Mouse (Mus musculus) gastrocnemius, postnatal 25 days (tissue): ENCODE measurements around the gene Usp30. TPM values are rescaled to one million over a fixed set of nuclear protein-coding genes. Genes with fewer than 3 reads are reported as not detected.

ENCODE experiments used
- DNase-seq: peaks from one replicate; pipeline ENCODE4 v3.0.0; 2022
- total RNA-seq, 2 experiments: library from RNA; stranded (reverse); gene quantifications; 1 replicate in 1 of 2; 2 replicates in 1 of 2; pipeline ENCODE4 v1.2.3; 2021

Usp30 gene
- total RNA-seq, 2 experiments from 2014 or later: 6.8 to 7.2 TPM

- DNase-seq: peak; percentile 77
These were observed 62.4 kb downstream of the Usp30 start, which contains the start of gene Alkbh2 for GRCm38 (mm10) chr5:114127374-114128349. TSS of gene Alkbh2 (minus strand) at chr5:114128218.

DNA sequence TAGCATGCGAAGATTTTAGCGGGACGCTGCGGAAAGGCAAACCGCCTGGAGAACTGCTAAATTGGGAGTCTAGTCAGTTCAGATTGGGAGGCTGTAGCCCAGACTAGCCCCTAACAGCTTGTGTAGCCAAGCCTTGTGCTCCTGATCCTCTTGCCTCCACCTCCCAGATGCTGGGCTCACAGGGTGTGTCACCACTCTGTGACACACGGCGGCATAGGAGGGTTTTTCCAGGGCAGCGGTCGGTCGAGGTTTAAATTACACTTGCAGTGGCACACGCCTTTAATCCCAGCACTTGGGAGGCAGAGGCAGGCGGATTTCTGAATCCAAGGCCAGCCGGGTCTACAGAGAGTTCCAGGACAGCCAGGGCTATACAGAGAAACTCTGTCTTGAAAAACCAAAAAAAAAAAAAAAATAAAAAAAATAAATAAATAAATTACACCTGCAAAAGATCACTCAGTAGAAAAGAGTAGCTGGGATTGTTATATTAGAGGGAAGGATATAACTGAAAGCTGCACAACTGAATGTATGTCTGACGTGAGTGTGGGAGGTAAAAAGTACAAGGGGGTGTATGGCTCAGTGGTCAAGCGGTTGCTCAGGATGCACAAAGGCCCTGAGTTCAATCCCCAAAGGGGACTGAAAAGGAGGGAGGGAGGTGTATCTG is 64.4 kb downstream of the Usp30 start:
- DNase-seq: no peak

DNA sequence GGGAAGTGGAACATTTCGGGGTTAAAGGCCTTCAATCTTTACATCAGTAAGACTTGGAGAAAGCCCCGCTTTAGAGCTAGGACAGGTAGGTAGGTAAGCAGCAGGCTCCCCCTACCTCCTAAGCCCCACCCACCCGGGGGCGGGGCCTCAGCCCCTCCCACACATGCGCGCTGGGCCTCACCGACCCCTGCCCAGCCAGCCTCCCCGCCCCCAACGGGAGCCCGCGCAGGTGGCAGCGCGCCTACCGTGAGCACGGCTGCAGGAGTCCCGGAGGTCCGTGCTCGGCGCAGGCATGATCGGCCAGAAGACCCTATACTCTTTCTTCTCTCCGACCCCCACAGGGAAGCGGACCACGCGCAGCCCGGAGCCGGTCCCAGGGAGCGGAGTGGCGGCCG is 64.9 kb downstream of the Usp30 start, which contains the start of gene Ung:
Gene Ung (plus strand): TSS at position 176 of the 395 bp plus-strand sequence.
- no peak for DNase-seq

DNA sequence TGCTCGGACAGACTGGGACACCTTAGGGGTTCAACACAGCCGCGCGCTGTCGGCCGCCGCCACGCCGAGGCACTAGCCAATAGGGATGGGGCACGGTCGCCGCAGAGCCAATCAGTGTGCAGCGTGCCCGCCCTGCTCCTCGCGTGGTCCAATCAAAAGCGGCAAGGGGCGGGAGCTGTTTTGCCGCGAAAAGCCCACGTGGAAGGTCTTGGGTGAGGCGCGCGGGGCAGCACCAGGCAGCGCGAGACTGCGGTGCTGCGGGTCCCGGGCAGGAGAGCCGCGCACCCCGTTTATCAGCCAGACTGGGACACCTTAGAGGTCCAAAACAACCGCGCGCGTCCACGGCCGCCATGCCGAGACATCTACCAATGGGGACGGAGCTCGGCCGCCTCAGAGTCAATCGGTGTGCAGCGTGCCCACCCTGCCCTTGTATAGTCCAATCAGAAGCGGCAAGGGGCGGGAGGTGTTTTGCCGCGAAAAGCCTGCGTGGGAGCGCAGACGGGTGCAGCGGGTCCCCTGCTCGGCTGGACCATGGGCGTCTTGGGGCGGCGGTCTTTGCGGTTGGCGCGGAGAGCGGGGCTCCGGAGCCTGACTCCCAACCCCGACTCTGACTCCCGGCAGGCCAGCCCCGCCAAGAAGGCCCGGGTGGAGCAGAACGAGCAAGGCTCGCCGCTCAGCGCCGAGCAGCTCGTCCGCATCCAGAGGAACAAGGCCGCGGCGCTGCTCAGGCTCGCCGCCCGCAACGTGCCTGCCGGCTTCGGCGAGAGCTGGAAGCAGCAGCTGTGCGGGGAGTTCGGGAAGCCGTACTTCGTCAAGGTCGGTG is 65.6 kb downstream of the Usp30 start:
- peak; percentile 92 for DNase-seq

GRCm38 (mm10) chr5:114131521-114131840 is 66.2 kb downstream of the Usp30 start:
- DNase-seq: peak; percentile 49

DNA sequence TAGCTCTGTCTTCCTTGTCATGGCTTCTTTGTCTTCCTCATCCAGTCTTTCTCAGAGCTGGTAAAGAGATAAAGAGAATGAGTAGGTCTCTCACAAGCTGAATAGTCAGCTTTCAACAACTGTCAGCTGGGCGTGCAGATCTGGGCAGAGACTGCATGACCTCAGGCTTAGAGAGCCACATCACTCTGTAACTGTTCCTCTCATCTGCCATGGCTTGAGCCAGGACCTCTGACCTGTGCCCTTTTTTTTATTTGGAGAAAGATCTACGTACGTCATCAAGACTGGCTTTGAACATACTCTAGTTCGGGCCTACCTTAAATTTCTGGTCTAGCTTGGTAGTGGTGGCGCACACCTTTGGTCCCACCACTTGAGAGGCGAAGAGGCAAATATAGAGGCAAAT is 67.6 kb downstream of the Usp30 start:
- no peak for DNase-seq

DNA sequence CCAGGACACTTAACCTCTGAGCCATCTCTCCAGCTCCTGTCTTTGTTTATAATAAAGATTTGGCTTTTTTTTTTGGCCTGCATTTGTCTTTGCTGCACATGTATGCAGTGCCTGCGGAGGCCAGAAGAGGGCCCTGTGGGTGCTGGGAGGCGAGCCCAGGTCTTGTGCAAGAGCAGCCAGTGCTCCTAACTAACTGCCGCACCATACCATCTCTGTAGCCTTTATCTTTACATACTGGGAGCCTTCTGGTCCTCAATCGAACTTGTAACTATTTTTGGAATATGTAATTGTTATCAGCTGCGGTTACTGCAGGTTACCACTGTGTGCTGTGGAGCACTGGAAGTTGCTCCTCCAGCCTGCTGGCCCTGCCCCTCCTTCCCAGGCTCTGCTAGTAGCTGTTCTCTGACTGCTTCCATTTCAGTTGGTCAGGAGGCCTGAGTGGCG is 68.9 kb downstream of the Usp30 start:
- peak; percentile 42 for DNase-seq

GRCm38 (mm10) chr5:114135516-114135915 is 70.3 kb downstream of the Usp30 start:
- DNase-seq: no peak

DNA sequence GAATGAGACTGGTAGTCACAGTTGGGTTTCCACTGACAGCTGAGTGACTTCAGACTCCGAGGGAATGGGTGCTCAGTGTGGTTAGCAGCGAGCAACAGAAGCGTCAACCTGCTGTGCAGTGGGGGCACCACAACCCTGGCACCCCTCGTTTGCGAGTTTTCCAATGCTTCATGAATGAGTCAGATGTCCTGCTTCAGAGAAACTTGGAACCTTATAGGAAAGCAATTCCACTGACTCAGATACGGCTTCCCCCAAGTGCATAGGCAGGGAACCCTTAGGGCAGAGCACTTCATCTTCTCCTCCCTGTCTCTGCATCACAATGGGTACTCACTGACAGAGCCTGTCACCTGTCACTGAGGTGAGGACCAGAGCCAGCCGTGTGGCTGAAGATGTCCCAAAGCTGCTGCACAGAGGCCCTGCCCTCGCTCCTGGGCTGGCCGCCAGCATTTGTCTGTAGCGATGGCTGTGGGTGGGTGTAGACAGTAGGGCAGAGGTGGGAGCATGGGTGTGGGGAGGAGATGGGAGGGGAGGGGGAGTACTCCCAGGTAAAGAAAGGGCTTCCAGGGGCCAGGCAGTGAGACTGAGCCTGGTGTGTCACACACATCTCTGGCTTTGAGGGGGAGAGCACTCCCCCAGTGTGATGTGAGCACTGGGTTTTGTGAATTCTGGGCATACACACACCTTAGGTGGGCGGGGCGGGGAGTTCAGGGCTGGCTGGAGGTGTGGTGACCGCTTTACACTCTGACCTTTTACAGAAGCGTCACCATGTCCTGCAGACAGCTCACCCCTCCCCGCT is 72.4 kb downstream of the Usp30 start:
- no peak for DNase-seq

DNA sequence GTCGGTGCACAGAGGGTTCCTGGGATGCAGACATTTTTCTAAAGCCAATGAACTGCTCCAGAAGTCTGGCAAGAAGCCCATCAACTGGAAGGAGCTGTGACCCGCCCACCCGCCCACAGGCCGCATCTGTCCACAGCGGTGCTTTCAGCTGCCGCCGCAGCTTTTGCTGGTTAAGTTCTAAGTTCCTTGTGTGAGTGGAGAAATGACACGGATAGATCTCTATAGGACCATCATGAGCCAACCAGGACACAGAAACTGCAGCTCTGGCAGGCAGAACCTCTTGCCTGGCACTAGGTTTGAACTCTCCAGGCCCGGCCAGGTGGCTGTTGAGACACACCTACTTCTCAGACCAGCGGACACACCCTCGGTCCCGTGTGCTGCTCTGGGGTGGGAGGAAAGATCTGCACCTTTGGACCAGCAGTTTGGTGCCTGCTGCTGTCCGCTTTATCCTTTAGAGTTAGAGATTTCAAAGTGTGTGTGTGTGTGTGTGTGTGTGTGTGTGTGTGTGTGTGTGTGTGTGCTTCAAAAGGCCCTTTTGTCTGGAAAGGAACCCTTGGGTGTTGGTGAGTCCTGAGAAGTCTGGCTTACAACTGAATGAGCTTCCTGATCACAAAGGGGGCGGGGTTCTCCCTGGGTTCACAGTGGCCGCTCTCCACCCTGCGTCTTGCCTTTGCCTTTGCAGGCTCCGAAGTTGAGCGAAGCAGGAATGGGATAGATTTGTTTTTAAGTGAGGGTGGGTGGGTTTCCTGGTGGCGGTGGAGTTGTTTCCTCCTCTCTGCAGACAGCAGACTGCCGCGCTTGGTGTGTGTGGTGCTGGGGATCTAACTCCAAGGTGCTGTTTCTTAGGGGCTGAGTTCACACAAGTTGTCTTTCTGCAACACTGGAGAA is 73.3 kb downstream of the Usp30 start:
- DNase-seq: no peak

DNA sequence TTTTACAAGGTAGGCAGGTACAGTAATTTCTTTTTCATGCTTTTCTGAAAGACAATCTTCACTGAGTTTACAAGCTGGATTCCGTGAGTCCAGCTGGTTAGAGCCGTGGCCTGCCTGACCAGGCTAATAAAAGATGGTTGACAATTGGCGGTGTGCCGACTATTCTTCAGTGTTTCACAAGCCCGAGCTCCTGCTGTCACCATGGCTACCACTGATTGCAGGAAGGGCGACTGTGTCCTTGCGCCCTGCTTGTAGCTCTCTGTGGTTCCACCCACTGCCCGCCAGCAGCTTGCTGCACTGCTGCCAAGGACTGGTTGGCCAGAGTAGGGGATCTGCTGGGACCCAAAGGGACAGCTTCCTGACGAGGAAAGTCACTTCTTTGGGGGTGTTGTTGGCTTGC is 73.9 kb downstream of the Usp30 start:
- peak; percentile 73 for DNase-seq

DNA sequence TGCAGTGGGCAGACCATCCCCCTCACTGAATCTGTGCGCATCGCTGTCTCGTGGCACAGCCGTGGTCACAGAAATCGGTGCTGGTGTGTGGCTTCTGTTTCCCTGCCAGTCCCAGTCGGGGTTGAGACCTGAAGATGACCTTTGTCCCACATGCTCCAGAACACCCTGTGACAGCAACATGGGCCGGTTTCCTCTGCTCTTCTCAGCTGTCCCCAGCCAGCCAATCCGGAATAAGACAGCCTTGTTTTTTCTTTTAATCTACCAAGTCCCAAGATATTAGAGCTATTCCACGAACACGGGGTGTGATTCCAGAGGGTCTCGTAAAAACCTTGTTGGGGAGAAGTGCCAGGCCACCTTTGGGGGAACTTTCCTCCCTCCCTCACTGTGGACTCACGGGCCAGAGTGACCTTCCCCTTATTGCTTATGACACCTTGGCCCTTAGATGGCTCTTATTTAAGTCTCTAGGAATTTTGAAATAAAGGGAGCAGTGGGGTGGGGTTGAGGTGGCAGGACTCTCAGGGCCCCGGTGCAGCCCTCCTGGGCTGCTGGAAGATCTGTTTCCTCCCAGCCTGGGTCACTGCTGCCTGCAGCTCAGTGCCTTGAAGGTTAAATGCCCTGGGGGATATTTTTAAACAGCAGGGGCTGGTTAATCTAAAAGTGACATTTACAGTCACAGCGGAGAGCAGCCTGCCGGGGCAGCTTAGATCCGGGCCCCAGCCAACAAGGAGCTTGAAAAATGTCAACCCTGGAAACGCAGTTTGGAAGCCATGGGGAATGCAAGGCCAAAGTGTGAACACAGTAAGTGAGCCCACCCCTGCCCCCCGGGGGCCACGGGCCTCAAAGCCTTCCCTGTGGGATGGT is 81.0 kb downstream of the Usp30 start, which contains the start of gene Acacb:
Gene Acacb (plus strand): TSS at position 508 of the 861 bp plus-strand sequence.
- peak; percentile 77 for DNase-seq

GRCm38 (mm10) chr5:114147043-114147972 is 82.0 kb downstream of the Usp30 start:
- peak; percentile 60 for DNase-seq

DNA sequence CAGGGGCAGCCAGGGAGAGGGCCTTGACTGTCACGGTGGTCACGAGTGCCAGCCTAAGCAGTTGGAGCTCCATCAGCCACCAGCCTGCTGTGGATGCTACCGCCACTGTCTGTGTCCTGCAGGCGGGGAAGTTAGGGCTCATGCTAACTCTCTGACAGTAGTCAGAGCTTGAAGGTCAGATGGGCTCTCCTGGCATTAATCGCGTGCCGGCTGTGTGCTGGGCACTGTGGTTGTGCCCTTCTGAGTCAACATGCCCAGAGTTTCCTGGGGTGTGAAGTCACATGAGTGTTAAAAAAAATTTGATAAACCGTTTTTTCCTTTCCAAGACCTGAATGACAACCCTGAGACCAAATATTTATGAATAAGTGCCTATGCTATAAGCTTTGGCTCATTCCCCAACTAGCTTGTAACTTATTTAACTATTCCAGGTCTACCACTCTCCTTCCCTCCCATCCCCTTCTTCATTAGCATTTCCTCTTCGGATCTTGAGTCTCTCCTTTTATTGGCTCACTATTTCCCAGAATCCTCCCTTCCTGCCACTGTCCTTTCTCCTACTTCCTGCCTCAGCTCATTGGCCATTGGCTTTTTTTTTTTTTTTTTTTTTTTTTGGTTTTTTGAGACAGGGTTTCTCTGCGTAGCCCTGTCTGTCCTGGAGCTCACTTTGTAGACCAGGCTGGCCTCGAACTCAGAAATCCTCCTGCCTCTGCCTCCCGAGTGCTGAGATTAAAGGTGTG is 87.3 kb downstream of the Usp30 start:
- DNase-seq: no peak

DNA sequence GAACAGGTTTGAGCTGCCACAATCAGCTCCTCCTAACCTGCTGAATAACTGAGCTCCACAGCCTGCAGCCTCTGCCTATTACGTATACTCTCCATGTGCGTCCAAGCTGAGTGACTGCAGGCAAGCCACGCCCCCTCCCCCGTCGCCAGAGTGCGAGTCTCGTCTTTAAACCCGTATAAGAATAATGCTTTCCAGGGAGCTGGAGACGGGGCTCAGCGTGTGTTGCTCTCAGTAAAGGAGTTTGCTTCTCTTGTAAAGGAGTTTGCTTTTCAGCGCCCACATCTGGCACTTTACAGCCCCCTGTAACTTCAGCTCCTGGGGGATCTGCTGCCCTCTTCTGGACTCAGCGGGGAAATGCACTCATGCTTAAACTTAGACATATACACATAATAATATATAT is 88.2 kb downstream of the Usp30 start:
- DNase-seq: no peak

DNA sequence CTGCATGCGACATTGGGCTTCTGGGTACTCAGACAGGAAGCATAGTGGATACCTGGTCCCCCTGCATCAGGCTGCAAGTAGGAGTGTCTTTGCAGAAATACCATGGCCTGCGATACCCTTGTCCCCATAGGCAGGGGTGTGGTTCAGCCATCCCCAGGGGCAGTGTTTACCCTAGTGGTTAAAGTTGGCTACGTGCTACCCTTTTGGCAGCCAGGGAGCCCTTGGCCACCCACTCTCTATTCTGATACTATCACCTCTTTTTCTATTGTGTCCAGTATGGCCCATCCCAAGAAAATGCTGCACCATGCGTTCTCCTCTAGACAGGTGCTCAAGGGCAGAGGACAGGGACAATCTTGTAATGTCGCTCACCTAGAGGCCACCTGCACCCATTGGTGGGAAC is 89.5 kb downstream of the Usp30 start:
- no peak for DNase-seq

DNA sequence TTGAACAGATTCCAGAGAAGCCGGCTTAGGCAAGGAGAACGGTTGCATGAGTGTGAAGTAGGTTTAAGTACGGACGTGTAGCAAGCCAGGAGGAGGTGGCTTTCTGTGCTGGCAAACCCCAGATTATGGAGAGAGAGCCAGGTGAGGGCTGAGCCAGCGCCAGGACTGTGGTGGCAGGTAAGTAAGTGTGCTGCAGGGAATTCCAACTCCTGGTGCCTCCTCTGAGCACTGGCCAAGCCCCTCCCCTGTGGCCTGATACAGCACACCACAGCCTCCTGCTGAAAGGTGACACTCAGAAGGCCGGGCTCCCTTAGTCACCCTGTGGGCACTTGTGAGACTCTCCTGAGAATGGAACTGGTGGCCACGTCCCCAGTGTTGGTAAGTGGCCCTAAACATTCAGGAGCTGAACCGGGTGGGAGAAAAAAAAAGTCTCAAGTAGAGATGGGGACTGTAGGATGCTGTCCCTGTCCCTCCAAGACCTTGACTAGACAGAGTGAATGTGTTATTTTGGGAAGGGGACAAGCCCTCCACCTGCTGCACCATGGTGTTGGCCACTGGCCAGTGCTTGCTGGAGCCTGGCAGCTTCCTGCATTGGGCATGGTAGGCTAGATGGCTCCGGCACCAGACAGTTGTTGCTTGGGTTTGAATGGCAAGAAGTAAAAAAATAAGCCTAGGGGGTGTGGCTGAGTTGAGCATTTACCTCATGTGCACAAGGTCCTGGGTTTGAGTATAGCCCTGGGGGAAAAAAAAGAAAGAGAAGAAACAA is 90.1 kb downstream of the Usp30 start:
- peak; percentile 71 for DNase-seq
